In the genomic region with DNA sequence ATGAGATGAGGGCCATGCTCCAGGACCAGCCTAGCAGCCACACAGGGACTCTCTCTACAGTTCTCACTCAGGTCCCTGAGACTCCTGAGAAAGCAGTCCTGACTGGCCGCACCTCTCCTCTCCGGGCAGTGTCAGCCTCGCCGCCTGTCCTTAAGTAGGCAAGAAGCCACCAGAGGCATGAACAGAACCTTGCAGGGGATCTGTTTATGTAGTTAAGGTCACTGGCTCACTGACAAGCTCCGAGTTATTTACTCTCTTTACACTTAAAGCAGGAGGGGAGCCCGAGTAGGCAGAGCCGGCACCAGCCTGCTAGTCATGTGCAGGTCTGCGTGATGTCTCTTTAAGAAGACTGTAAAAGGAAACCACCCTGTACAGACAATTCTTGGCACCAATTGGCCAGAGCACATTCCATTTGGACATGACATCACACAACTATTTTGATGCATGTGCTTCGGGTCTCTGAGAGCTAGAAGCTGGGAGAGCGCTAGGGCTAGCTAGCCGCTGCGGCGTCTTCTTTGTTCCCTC, we compare ENCODE assay signal across 9 mouse cellular contexts.
DNase-seq lines count a peak whose midpoint lies in the region; ATAC-seq lines count a peak whose summit lies in the region.
"Had no signal": no experiment of that assay in that cellular context is flagged by ENCODE, and none has a peak within 500 bp of the region (broad histone marks: within the 10 kb centered on the region; RNA-seq: fewer than 3 reads in every experiment).

No protein-coding gene starts in this region.

- H3K4me1 ChIP-seq in lung, embryonic 15.5 days, result peaks cover 14% of the 10 kb centered on the region

- peak overlapping the region; percentile 51 for H3K27ac ChIP-seq in lung, embryonic 15.5 days
- H3K27ac ChIP-seq: macrophage had no signal

- 4% methylated on average over 13 of the region's 13 CpGs for WGBS in lung, embryonic 15.5 days

- peak; percentile 63 for DNase-seq in ovary, adult 18-20 months (ENCODE audit: low spot score)
- no peak for DNase-seq in ovary, postnatal 10 days (ENCODE audit: low spot score)
- peak; percentile 63 for DNase-seq in embryo, embryonic 10.5 days (ENCODE audit: low spot score)
- peak; percentile 86 for DNase-seq in heart, adult 8-10 months (ENCODE audit: low spot score)
- DNase-seq in kidney, adult 8-10 months, result peak; percentile 67 to 78
- peak; percentile 30 for DNase-seq in right cerebral cortex, postnatal 4 days
- DNase-seq in spleen, adult 12 weeks (ENCODE audit: low spot score), result no peak

- H3K27me3 ChIP-seq in lung, embryonic 15.5 days, result no peaks in the 10 kb centered on the region

- H3K4me3 ChIP-seq in lung, embryonic 15.5 days, result peak overlapping the region; percentile 31

- H3K4me2 ChIP-seq in lung, embryonic 15.5 days, result peak overlapping the region; percentile 65

- ATAC-seq in lung, embryonic 15.5 days (ENCODE audit: borderline replicate concordance, extremely low read depth, low FRiP score, low TSS enrichment), result peak; percentile 84

- peak overlapping the region; percentile 23; the same call in 1 of the 2 replicates for H3K9ac ChIP-seq in lung, embryonic 15.5 days

- H3K9me3 ChIP-seq in lung, embryonic 15.5 days, result no peaks in the 10 kb centered on the region

- no peaks in the 10 kb centered on the region for H3K36me3 ChIP-seq in lung, embryonic 15.5 days

Comparison
In these comparisons a context has a peak if more than half of its experiments do, and no peak if none do; other contexts are left out.
1. DNase-seq: peak in ovary, adult 18-20 months (single experiment), embryo, embryonic 10.5 days (single experiment), heart, adult 8-10 months (single experiment), kidney, adult 8-10 months (2 of 2) and right cerebral cortex, postnatal 4 days (single experiment); none in ovary, postnatal 10 days (single experiment) and spleen, adult 12 weeks (single experiment).